Mouse (Mus musculus): ENCODE measurements around the gene Sox5. TPM values are rescaled to one million over a fixed set of nuclear protein-coding genes. Genes with fewer than 3 reads are reported as not detected.

Sox5 gene
- total and polyA plus RNA-seq, 2 experiments from 2014 or later = 2.1 to 3.2 TPM

- H3K27me3 ChIP-seq (ENCODE audit: control insufficient read depth, insufficient read depth, low read length) = no peaks in the 10 kb centered on the region
- no peak overlapping the region for H3K4me3 ChIP-seq (ENCODE audit: low read depth, low read length)
- H3K36me3 ChIP-seq (replicated peaks; ENCODE audit: control insufficient read depth, insufficient read depth, low read length) = no peaks in the 10 kb centered on the region
- H3K9me3 ChIP-seq (replicated peaks; ENCODE audit: control insufficient read depth, low read length) = no peaks in the 10 kb centered on the region
- ATAC-seq (ENCODE audit: insufficient read depth, low read depth) (no peak), DNase-seq (ENCODE audit: low spot score) (no peak)
- H3K4me1 ChIP-seq (ENCODE audit: control insufficient read depth, insufficient read depth) = no peaks in the 10 kb centered on the region
- TF ChIP-seq EP300 (IDR thresholded peaks at IDR 0.05; ENCODE audit: low read depth) (no peak), CTCF (IDR thresholded peaks at IDR 0.05; ENCODE audit: low read depth) (no peak)
- H3K27ac ChIP-seq (ENCODE audit: low read depth) = no peak overlapping the region
- WGBS = 83% methylated on average over 7 of the region's 7 CpGs
- H3K4me2 ChIP-seq (ENCODE audit: low read depth, low read length) = no peak overlapping the region
- H3K9ac ChIP-seq (replicated peaks; ENCODE audit: low read depth, low read length) = no peak overlapping the region
These were observed 946.4 kb downstream of the Sox5 start for GRCm38 (mm10) chr6:143835331-143835730.

GRCm38 (mm10) chr6:143833986-143834385 is 947.8 kb downstream of the Sox5 start:
- Histone ChIP-seq H3K4me2 (ENCODE audit: low read depth, low read length) (no peak overlapping the region), H3K9me3 (replicated peaks; ENCODE audit: control insufficient read depth, low read length) (no peaks in the 10 kb centered on the region), H3K4me3 (ENCODE audit: low read depth, low read length) (no peak overlapping the region), H3K36me3 (replicated peaks; ENCODE audit: control insufficient read depth, insufficient read depth, low read length) (no peaks in the 10 kb centered on the region), H3K4me1 (ENCODE audit: control insufficient read depth, insufficient read depth) (no peaks in the 10 kb centered on the region), H3K27ac (ENCODE audit: low read depth) (no peak overlapping the region), H3K27me3 (ENCODE audit: control insufficient read depth, insufficient read depth, low read length) (no peaks in the 10 kb centered on the region), H3K9ac (replicated peaks; ENCODE audit: low read depth, low read length) (no peak overlapping the region)
- TF ChIP-seq CTCF (IDR thresholded peaks at IDR 0.05; ENCODE audit: low read depth) = no peak
- TF ChIP-seq EP300 (IDR thresholded peaks at IDR 0.05; ENCODE audit: low read depth) = no peak
- 82% methylated on average over 3 of the region's 3 CpGs for WGBS
- ATAC-seq (ENCODE audit: insufficient read depth, low read depth) = no peak
- DNase-seq (ENCODE audit: low spot score) = no peak

GRCm38 (mm10) chr6:143833182-143833558 is 948.6 kb downstream of the Sox5 start:
- no peak overlapping the region for H3K9ac ChIP-seq (replicated peaks; ENCODE audit: low read depth, low read length)
- 87% methylated on average over 23 of the region's 23 CpGs for WGBS

GRCm38 (mm10) chr6:143832483-143833181 is 949.1 kb downstream of the Sox5 start:
- DNase-seq (ENCODE audit: low spot score) (no peak), ATAC-seq (ENCODE audit: insufficient read depth, low read depth) (no peak)
- Histone ChIP-seq H3K4me2 (ENCODE audit: low read depth, low read length) (no peak overlapping the region), H3K9me3 (replicated peaks; ENCODE audit: control insufficient read depth, low read length) (no peaks in the 10 kb centered on the region), H3K36me3 (replicated peaks; ENCODE audit: control insufficient read depth, insufficient read depth, low read length) (no peaks in the 10 kb centered on the region), H3K27ac (ENCODE audit: low read depth) (no peak overlapping the region), H3K27me3 (ENCODE audit: control insufficient read depth, insufficient read depth, low read length) (no peaks in the 10 kb centered on the region), H3K4me3 (ENCODE audit: low read depth, low read length) (no peak overlapping the region), H3K9ac (replicated peaks; ENCODE audit: low read depth, low read length) (no peak overlapping the region), H3K4me1 (ENCODE audit: control insufficient read depth, insufficient read depth) (no peaks in the 10 kb centered on the region)
- no peak for TF ChIP-seq CTCF (IDR thresholded peaks at IDR 0.05; ENCODE audit: low read depth)
- TF ChIP-seq EP300 (IDR thresholded peaks at IDR 0.05; ENCODE audit: low read depth) = no peak
- 75% methylated on average over 12 of the region's 12 CpGs for WGBS

More at GRCm38 (mm10) chr6:143833182-143833558, 948.6 kb downstream of the Sox5 start:
- H3K27me3 ChIP-seq (ENCODE audit: control insufficient read depth, insufficient read depth, low read length) = no peaks in the 10 kb centered on the region
- H3K4me3 ChIP-seq (ENCODE audit: low read depth, low read length) = no peak overlapping the region
- no peak for ATAC-seq (ENCODE audit: insufficient read depth, low read depth)
- TF ChIP-seq CTCF (IDR thresholded peaks at IDR 0.05; ENCODE audit: low read depth) (no peak), EP300 (IDR thresholded peaks at IDR 0.05; ENCODE audit: low read depth) (no peak)
- DNase-seq (ENCODE audit: low spot score) = no peak
- no peaks in the 10 kb centered on the region for H3K4me1 ChIP-seq (ENCODE audit: control insufficient read depth, insufficient read depth)
- no peak overlapping the region for H3K4me2 ChIP-seq (ENCODE audit: low read depth, low read length)
- no peak overlapping the region for H3K27ac ChIP-seq (ENCODE audit: low read depth)
- no peaks in the 10 kb centered on the region for H3K36me3 ChIP-seq (replicated peaks; ENCODE audit: control insufficient read depth, insufficient read depth, low read length)
- no peaks in the 10 kb centered on the region for H3K9me3 ChIP-seq (replicated peaks; ENCODE audit: control insufficient read depth, low read length)

GRCm38 (mm10) chr6:143831246-143831645 is 950.5 kb downstream of the Sox5 start:
- no peak for ATAC-seq (ENCODE audit: insufficient read depth, low read depth)

GRCm38 (mm10) chr6:143830131-143830530 is 951.6 kb downstream of the Sox5 start:
- 63% methylated on average over 2 of the region's 2 CpGs for WGBS
- Histone ChIP-seq H3K27me3 (ENCODE audit: control insufficient read depth, insufficient read depth, low read length) (no peaks in the 10 kb centered on the region), H3K9me3 (replicated peaks; ENCODE audit: control insufficient read depth, low read length) (no peaks in the 10 kb centered on the region), H3K27ac (ENCODE audit: low read depth) (no peak overlapping the region), H3K4me3 (ENCODE audit: low read depth, low read length) (no peak overlapping the region), H3K36me3 (replicated peaks; ENCODE audit: control insufficient read depth, insufficient read depth, low read length) (no peaks in the 10 kb centered on the region), H3K4me1 (ENCODE audit: control insufficient read depth, insufficient read depth) (no peaks in the 10 kb centered on the region), H3K4me2 (ENCODE audit: low read depth, low read length) (no peak overlapping the region), H3K9ac (replicated peaks; ENCODE audit: low read depth, low read length) (no peak overlapping the region)
- DNase-seq (ENCODE audit: low spot score) (no peak), ATAC-seq (ENCODE audit: insufficient read depth, low read depth) (no peak)
- no peak for TF ChIP-seq CTCF (IDR thresholded peaks at IDR 0.05; ENCODE audit: low read depth)

More at GRCm38 (mm10) chr6:143831246-143831645, 950.5 kb downstream of the Sox5 start:
- Histone ChIP-seq H3K27me3 (ENCODE audit: control insufficient read depth, insufficient read depth, low read length) (no peaks in the 10 kb centered on the region), H3K9ac (replicated peaks; ENCODE audit: low read depth, low read length) (no peak overlapping the region), H3K27ac (ENCODE audit: low read depth) (no peak overlapping the region), H3K36me3 (replicated peaks; ENCODE audit: control insufficient read depth, insufficient read depth, low read length) (no peaks in the 10 kb centered on the region), H3K4me2 (ENCODE audit: low read depth, low read length) (no peak overlapping the region), H3K4me1 (ENCODE audit: control insufficient read depth, insufficient read depth) (no peaks in the 10 kb centered on the region), H3K4me3 (ENCODE audit: low read depth, low read length) (no peak overlapping the region), H3K9me3 (replicated peaks; ENCODE audit: control insufficient read depth, low read length) (no peaks in the 10 kb centered on the region)
- 80% methylated on average over 4 of the region's 4 CpGs for WGBS
- TF ChIP-seq EP300 (IDR thresholded peaks at IDR 0.05; ENCODE audit: low read depth) = no peak
- no peak for TF ChIP-seq CTCF (IDR thresholded peaks at IDR 0.05; ENCODE audit: low read depth)
- no peak for DNase-seq (ENCODE audit: low spot score)

Data from heart, postnatal 0 days (tissue).